Mouse (Mus musculus): ENCODE measurements at regions not wholly inside any gene's neighbourhood (a gene's known extent, or its start where the extent isn't known, plus 50 kb on each side); places are given as distances from the start of the nearest gene placed in this dataset.

- TF ChIP-seq CTCF (IDR thresholded peaks at IDR 0.05; ENCODE audit: low read depth, low read length): no peak
- no peak for TF ChIP-seq GATA1 (IDR thresholded peaks at IDR 0.05; ENCODE audit: borderline replicate concordance, low read length)
Measured at GRCm38 (mm10) chr10:66940368-66940767, 155.6 kb upstream of the Jmjd1c start.
